Mouse (Mus musculus) spleen, postnatal 10 days (tissue): Measurements from ENCODE around the gene Hs6st3.

Source experiments
- DNase-seq, 2 experiments: peaks; one replicate each; pipeline ENCODE4 v3.0.0; 2021 to 2022; ENCODE audit warnings: low spot score in 2 of 2

Hs6st3 gene

DNA sequence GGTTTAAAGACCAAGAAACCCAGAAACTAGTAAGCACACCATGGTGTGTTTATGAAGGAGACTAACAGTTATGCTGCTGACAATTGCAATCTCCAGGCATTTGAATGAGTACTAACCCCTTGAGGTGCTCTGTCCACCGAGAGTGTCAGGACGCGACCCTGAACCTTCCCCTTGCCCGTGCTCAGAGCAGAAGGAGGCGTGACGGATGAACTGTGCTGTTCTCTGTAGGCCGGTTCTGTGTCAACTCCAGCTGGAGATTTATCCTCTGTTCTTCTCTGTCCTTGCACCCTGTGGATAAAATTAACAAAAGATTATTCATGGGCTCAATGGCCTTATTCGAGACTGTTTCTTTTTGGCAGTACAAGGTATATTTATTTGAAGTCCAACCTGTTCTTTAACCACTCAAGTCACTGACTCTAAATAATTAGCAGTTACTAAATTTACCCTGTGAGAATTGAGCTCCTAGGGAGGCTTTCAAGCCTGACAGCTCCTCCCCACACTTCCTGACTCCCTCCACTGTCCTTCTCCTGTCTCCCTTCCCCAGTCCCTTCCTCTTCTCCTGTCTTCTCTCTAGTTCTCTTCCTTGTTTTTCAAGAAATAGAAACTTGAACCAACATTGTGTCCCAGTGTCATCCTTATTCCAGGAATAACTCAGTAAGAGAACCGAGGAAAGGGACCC, 659.2 kb downstream of the Hs6st3 start:
- DNase-seq = no peak

DNA sequence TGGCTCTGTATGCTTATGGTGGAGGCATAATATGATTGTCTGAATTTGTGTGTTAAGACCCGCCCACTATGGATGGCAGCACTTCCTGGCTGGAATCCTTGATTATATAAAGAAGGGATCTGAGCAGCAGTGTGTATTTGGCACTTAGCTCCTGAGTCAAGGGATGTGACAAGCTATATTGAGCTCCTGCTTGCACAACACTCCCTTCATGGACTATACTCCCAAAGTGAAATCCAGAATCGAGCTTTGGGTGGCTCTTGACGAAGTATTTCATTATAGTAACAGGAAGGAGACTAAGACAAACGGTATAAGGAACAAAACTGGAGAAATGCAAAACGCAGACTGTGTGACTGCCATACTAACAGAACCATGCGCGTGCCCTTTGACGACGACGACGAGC, 660.4 kb downstream of the Hs6st3 start:
- DNase-seq = no peak

- no peak for DNase-seq
Observed at GRCm38 (mm10) chr14:119800856-119801255, 662.7 kb downstream of the Hs6st3 start.

DNA sequence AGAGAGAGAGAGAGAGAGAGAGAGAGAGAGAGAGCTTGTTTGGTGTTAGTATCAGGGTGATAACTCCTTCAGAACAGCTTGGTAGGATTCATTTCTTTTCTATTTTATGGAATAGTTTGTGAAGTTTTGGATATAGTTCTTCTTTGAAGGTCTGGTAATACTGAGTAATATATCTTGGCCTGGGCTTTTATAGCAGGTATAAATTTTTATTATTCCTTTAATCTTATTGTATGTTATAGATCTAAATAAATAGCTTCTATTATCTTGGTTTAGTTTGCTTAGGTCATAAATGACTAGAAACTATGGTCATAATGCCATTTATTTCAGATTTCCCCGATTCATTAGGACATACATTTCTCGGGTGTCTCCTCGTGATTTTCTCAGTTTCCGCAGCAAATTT, 675.8 kb downstream of the Hs6st3 start:
- DNase-seq = no peak

- DNase-seq = no peak
Observed at GRCm38 (mm10) chr14:119815616-119816015, 677.5 kb downstream of the Hs6st3 start.

DNA sequence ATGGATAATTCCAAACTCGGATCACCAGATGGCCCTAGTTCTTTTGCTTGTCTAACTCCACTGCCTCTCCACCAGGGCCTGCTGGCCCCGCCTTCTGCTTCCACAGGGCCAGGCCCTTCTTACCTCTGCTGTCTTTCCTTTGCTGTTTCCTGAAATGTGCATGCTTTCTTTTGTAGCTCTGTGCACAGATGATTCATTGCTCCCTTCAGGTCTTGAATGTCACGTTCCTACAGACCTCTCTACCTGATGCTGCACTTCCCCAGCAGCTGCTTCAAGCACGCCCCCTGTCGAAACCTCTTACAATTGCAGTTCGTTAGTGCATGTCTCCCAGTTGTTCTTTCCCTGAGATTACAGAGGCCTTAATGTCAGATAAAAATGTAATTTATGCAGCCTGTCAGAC, 682.4 kb downstream of the Hs6st3 start:
- DNase-seq = no peak

DNA sequence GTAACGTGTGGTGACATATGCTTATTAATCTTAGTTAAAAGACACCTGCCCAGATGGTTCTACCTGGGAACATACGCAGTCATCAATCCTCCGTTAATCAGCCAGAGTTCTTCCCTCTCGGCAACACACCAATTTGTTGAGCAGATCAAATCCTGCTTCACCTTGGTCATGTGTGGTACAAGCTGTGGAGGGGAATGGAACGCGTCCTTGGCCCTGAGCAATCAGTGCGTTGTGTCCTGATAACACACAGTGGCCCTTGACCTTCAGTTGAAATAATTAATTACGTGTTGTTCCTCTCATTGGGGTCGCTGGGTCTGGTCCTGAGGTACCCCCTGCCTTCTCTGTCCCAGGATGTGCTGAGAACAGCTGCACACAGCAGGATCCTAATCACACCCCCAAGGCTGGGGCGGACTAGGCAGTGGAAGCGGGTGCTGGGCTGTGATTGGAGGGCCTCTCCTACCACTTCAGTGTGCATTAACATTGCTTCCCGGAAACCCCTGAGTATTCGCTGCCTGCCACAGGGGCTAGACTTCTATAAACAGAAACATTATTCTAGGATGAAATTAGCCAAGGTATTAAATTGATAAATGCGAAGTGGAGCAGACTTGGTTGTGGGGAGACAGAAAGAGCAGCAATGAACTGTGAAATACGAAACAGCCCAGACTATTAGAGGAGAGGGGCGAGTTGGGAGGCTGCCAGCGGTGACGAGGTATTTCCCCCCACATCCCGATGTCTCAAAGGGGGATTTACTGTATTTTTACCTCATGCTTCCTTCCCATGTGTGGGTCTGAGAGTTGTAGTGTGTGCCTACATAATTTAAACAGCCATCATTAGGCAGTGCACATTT, 693.2 kb downstream of the Hs6st3 start:
- no peak for DNase-seq

GRCm38 (mm10) chr14:119832012-119832325, 693.8 kb downstream of the Hs6st3 start:
- no peak for DNase-seq

DNA sequence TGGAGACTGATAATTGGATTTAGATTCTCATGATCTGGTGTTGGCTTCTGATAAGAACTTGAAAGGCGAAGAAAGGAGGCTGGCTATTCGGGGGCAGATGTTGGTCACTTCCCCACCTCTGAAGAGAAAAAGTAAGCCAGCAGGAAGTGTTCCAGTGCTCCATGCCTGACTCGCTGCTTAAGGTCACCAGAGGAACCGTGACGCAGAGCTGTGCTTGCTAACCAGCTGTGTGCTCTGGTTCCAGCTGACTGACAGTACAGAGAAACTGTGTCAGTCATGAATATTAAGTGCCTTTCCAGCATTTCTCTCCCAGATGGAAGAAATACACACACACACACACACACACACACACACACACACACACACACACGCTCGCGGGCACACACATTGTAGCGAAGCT, 694.8 kb downstream of the Hs6st3 start:
- DNase-seq = no peak

- no peak for DNase-seq
Observed at GRCm38 (mm10) chr14:119834008-119834700, 696.0 kb downstream of the Hs6st3 start.

GRCm38 (mm10) chr14:119836051-119836450, 697.9 kb downstream of the Hs6st3 start:
- no peak for DNase-seq

DNA sequence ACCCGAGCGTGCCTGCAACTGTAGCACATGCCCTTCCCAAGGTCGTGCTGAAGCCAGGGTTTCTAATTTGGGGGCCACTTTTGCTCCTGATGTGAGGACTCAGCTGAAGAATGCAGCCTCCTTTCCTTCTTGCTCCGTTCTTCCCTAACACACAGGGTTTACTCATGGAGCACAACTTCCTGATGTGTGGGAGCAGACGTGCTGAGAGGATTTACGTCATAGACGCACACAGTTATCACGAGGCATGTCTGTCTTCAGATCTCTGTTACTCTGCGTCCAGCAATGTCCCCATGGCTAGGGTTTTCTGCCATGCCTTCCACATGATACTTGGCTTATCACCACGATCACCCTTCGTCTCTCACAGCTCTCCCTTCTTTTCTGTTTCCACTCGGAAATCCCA, 709.4 kb downstream of the Hs6st3 start:
- DNase-seq = no peak

DNA sequence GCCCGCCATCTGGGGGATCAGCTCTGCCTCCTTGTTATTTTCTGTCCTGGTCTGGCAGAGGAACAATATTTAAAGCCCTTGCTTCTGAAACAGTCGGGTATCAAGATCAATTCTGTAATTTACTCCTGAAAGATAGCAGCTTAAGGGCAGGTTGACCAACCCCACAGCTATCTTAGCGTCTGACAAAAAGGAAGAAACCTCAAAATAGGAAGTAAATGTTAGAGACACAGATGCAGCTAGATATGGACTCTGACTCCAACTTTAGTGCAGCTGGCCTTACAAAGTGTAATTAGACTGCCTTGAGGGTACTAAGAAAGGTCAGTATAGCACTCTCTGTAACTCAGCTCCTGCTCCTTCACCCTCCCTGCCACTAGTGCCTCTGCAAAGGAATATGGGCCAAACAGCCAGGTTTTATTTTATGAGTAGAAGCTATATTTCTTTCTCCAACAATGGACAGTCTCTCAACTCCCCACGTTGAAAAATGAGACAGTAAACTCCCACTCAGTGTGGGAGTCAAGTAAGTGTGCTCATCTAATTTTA, 710.7 kb downstream of the Hs6st3 start:
- DNase-seq = no peak

DNA sequence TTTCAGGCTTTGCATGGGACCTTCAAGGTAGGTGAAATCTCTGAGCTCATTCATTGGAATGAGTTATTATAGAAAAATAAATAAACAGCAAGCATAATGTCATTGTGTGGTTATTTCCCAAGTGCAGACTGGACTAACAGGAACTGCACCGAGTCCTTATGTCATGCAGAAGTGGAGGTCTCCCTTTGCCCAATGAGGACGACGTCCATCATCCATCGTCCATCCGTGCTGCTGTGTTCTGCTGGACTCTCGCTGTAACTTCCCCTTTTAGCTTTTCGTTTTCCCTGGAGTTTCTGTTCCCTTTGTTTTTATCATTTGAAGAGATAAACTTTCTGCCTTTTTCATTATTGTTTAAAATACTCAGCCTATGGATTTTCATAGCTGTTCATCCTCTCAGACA, 711.2 kb downstream of the Hs6st3 start:
- DNase-seq = no peak

- DNase-seq = no peak
Observed at GRCm38 (mm10) chr14:119852139-119852538, 714.0 kb downstream of the Hs6st3 start.

DNA sequence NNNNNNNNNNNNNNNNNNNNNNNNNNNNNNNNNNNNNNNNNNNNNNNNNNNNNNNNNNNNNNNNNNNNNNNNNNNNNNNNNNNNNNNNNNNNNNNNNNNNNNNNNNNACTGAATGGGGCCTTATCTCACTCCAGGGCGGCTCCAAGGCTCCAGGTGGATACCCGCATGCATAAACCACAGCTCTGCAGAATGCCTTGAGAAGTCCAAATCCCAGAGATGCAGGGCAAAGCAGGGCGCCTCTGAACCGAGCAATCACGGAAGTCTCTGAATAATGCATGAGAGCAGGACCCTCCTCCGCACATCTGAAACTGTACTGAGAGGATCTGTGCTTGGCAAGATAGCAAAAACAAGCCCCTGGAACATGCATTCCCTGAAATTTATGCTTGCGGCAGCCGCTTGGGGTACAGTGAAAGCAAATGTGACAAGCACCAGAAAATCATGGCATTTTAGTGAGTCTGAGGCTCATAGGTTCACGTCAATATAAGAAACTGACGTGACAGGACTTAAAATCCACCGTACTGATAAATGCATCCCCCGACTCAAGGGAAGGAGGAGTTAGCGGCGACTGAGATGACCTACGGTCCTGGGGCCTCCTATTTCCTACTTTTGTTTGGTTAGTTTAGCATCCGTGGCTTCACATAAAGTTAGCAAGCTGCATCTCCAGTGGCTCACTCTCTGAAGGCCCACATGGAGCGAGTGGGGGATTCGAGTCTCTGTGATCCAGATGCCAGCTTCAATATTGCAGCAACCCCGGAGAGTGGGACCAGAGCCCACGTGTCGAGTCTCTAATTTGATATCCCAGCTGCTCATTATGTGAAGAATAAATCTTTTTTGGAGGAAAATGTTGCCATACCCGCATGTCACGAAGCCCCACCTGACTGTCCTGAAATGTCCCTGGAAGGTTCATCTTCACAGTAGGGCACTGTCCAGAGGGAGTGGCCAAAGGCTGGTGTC, 719.5 kb downstream of the Hs6st3 start:
- DNase-seq = no peak

GRCm38 (mm10) chr14:119873617-119874016, 735.5 kb downstream of the Hs6st3 start:
- DNase-seq = no peak

GRCm38 (mm10) chr14:119892922-119893321, 754.8 kb downstream of the Hs6st3 start:
- no peak for DNase-seq

DNA sequence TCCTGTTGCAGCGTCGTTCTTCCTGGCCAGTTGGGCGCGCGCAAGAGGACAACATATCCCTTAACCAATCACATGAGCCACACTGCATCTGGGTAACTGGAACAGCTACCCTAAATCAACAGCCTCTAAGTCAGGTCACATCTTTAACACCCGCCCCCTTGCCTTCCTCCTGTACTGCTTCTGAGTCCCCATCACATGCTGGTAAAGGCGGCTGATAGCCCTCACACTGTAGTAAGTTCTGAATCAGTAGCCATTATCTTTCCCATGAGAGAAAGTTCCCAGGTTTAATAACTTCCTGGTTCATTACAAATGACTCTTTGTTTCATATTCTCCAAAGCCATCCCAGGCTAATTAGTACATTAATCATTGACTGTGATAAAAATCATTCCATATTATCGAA, 757.0 kb downstream of the Hs6st3 start:
- no peak for DNase-seq

GRCm38 (mm10) chr14:119895765-119896465, 757.8 kb downstream of the Hs6st3 start:
- no peak for DNase-seq

- DNase-seq = no peak
Observed at GRCm38 (mm10) chr14:119902486-119902885, 764.3 kb downstream of the Hs6st3 start.
